Mouse (Mus musculus): ENCODE data around the gene Erg. TPM values are rescaled to one million over a fixed set of nuclear protein-coding genes. Genes with fewer than 3 reads are reported as not detected.

Erg gene
- polyA plus RNA-seq, 1 experiment from 2014 or later = 7.6 TPM

- H3K4me3 ChIP-seq = peak overlapping the region; percentile 25; the same call in 1 of the 2 replicates
- no peaks in the 10 kb centered on the region for H3K36me3 ChIP-seq
- WGBS = 33% methylated on average over 17 of the region's 17 CpGs
- peak overlapping the region; percentile 63 for H3K9ac ChIP-seq
- no peaks in the 10 kb centered on the region for H3K9me3 ChIP-seq
- H3K27me3 ChIP-seq (replicated peaks) = no peaks in the 10 kb centered on the region
- H3K4me1 ChIP-seq = peaks cover 65% of the 10 kb centered on the region
- peak overlapping the region; percentile 61 for H3K4me2 ChIP-seq
- ATAC-seq (ENCODE audit: extremely low read depth, insufficient number of reproducible peaks, low FRiP score, low TSS enrichment) = no peak
- H3K27ac ChIP-seq (replicated peaks) = peak overlapping the region; percentile 88
These were observed 147.4 kb downstream of the Erg start for GRCm38 (mm10) chr16:95438848-95439540.

DNA sequence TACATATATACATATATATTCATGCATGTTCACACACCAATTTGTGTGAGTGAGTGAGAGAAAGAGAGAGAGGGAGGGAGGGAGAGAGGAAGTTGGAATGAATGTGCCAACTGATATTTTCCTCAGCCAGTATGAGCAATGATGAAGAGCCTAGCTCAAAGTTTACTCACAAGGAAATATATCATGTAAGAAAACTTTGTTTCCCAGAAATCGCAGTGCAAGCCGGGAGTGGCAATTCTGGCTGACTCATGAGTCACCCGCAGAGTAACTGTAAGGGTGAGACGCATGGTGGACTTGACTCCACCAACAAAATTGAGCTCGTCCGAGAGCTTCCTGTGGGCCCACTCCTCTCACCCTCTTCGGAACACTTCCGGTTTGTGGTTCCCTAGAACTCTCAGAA is 149.8 kb downstream of the Erg start:
- H3K9ac ChIP-seq = no peak overlapping the region
- no peaks in the 10 kb centered on the region for H3K27me3 ChIP-seq (replicated peaks)
- peaks cover 68% of the 10 kb centered on the region for H3K4me1 ChIP-seq
- H3K4me3 ChIP-seq = no peak overlapping the region
- 71% methylated on average over 8 of the region's 8 CpGs for WGBS
- no peak for ATAC-seq (ENCODE audit: extremely low read depth, insufficient number of reproducible peaks, low FRiP score, low TSS enrichment)
- no peaks in the 10 kb centered on the region for H3K9me3 ChIP-seq
- no peak overlapping the region for H3K27ac ChIP-seq (replicated peaks)
- no peak overlapping the region for H3K4me2 ChIP-seq
- no peaks in the 10 kb centered on the region for H3K36me3 ChIP-seq

GRCm38 (mm10) chr16:95436051-95436450 is 150.3 kb downstream of the Erg start:
- WGBS = 66% methylated on average over 4 of the region's 4 CpGs
- Histone ChIP-seq H3K4me2 (no peak overlapping the region), H3K4me3 (no peak overlapping the region), H3K9me3 (no peaks in the 10 kb centered on the region), H3K36me3 (no peaks in the 10 kb centered on the region), H3K27me3 (replicated peaks) (no peaks in the 10 kb centered on the region), H3K27ac (replicated peaks) (no peak overlapping the region), H3K9ac (no peak overlapping the region), H3K4me1 (peaks cover 62% of the 10 kb centered on the region)
- no peak for ATAC-seq (ENCODE audit: extremely low read depth, insufficient number of reproducible peaks, low FRiP score, low TSS enrichment)

DNA sequence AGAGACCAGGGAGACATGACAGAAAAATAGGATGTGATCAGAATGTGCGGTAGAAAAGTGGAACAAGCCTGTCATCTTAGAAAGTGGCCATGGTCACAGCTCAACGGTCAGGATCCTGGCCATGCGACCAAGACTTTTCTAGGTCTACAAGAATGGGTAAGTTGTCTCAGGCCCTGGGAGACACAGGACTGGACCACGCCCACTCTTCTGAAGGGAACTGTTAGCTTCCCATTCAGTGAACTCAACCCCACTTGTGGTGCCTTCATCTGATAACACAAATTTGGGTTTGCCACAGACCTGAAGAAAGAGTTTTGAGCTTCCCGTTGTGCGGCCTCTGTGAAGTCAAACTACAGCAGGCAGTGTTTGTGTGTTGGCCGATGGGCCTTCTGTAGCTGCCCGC is 152.0 kb downstream of the Erg start:
- no peak for ATAC-seq (ENCODE audit: extremely low read depth, insufficient number of reproducible peaks, low FRiP score, low TSS enrichment)
- WGBS = 87% methylated on average over 8 of the region's 8 CpGs
- H3K27ac ChIP-seq (replicated peaks) = no peak overlapping the region
- H3K36me3 ChIP-seq = no peaks in the 10 kb centered on the region
- H3K9ac ChIP-seq = no peak overlapping the region
- H3K4me2 ChIP-seq = no peak overlapping the region
- no peaks in the 10 kb centered on the region for H3K27me3 ChIP-seq (replicated peaks)
- H3K4me3 ChIP-seq = no peak overlapping the region
- H3K4me1 ChIP-seq = peaks cover 46% of the 10 kb centered on the region
- no peaks in the 10 kb centered on the region for H3K9me3 ChIP-seq

DNA sequence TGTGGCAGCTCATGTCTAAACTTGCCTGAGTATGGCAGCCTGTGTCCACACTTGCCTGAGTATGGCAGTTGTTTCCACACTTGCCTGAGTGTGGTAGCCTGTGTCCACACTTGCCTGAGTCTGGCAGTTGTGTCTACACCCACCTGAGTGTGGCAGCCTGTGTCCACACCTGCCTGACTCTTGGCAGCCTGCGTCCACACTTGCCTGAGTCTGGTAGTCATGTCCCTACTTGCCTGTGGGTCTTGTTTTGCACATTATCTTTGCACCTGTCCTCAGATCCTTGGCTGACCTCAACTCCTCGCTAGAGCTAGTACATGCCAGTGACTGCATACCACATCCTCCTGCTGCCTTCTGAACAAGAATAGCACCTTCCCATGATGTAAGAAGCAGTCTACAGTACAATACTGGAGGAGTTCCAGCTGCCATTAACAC is 153.8 kb downstream of the Erg start:
- Histone ChIP-seq H3K4me3 (no peak overlapping the region), H3K27me3 (replicated peaks) (no peaks in the 10 kb centered on the region), H3K36me3 (no peaks in the 10 kb centered on the region), H3K9me3 (no peaks in the 10 kb centered on the region), H3K4me1 (peaks cover 27% of the 10 kb centered on the region), H3K9ac (no peak overlapping the region), H3K4me2 (no peak overlapping the region), H3K27ac (replicated peaks) (peak overlapping the region; percentile 46)
- WGBS = 35% methylated on average over 2 of the region's 2 CpGs
- ATAC-seq (ENCODE audit: extremely low read depth, insufficient number of reproducible peaks, low FRiP score, low TSS enrichment) = no peak

DNA sequence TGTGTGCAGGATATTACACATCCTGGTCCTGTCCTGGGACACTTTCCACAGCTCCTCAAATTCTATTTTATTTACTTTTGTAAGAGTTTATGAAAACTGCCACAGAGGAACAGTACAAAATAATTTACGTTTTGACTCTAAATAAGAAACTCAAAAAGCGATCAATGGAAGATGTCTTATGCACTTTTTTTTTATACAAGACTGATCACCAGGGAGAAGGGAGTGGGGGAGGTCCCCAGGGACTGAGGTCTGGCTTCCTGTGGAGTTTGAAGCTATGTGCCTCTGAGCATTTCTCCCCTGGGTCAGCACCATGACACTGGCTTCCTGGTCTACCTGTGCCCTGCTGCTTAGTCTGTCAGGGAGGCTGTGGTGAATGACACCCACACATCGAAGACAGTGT is 156.5 kb downstream of the Erg start:
- H3K9me3 ChIP-seq = no peaks in the 10 kb centered on the region
- H3K27me3 ChIP-seq (replicated peaks) = no peaks in the 10 kb centered on the region
- ATAC-seq (ENCODE audit: extremely low read depth, insufficient number of reproducible peaks, low FRiP score, low TSS enrichment) = no peak
- H3K36me3 ChIP-seq = no peaks in the 10 kb centered on the region
- WGBS = 83% methylated on average over 3 of the region's 3 CpGs
- H3K27ac ChIP-seq (replicated peaks) = no peak overlapping the region
- peaks cover 13% of the 10 kb centered on the region for H3K4me1 ChIP-seq
- H3K4me3 ChIP-seq = no peak overlapping the region
- no peak overlapping the region for H3K4me2 ChIP-seq
- H3K9ac ChIP-seq = no peak overlapping the region

- no peak for ATAC-seq (ENCODE audit: extremely low read depth, insufficient number of reproducible peaks, low FRiP score, low TSS enrichment)
- Histone ChIP-seq H3K9ac (no peak overlapping the region), H3K4me2 (no peak overlapping the region), H3K4me1 (peaks cover 24% of the 10 kb centered on the region), H3K27me3 (replicated peaks) (no peaks in the 10 kb centered on the region), H3K27ac (replicated peaks) (no peak overlapping the region), H3K9me3 (no peaks in the 10 kb centered on the region), H3K4me3 (no peak overlapping the region), H3K36me3 (no peaks in the 10 kb centered on the region)
- WGBS = 80% methylated on average over 5 of the region's 5 CpGs
These were observed 158.2 kb downstream of the Erg start for GRCm38 (mm10) chr16:95428239-95428638.

DNA sequence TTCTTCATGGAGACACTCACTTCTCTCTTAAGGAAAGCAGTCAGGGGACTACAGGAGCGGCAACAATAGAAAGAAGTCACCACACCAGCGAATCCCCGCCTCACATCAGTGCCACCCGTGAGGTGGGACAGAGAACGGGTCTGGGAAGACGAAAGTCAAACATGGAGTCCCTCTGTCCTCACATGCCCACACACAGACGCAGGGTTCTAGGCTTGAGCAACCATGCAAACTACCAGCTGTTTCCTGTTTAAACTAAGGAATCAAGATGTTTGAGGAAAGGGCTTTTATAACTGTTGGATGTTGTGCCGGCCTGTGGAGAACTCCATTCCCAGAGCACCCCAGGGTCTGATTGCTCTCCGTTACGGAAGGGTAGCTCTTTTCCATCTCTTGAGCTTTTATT is 158.9 kb downstream of the Erg start:
- ATAC-seq (ENCODE audit: extremely low read depth, insufficient number of reproducible peaks, low FRiP score, low TSS enrichment) = no peak
- Histone ChIP-seq H3K9me3 (no peaks in the 10 kb centered on the region), H3K4me3 (no peak overlapping the region), H3K4me1 (peaks cover 24% of the 10 kb centered on the region), H3K36me3 (no peaks in the 10 kb centered on the region), H3K9ac (no peak overlapping the region), H3K27ac (replicated peaks) (no peak overlapping the region), H3K4me2 (no peak overlapping the region), H3K27me3 (replicated peaks) (no peaks in the 10 kb centered on the region)
- WGBS = 81% methylated on average over 10 of the region's 10 CpGs

- ATAC-seq (ENCODE audit: extremely low read depth, insufficient number of reproducible peaks, low FRiP score, low TSS enrichment) = no peak
- WGBS = 36% methylated on average over 5 of the region's 5 CpGs
- peaks cover 35% of the 10 kb centered on the region for H3K4me1 ChIP-seq
- no peaks in the 10 kb centered on the region for H3K9me3 ChIP-seq
- H3K36me3 ChIP-seq = no peaks in the 10 kb centered on the region
- H3K9ac ChIP-seq = no peak overlapping the region
- no peak overlapping the region for H3K4me2 ChIP-seq
- H3K4me3 ChIP-seq = no peak overlapping the region
- H3K27me3 ChIP-seq (replicated peaks) = no peaks in the 10 kb centered on the region
- H3K27ac ChIP-seq (replicated peaks) = no peak overlapping the region
These were observed 163.7 kb downstream of the Erg start for GRCm38 (mm10) chr16:95422658-95423073.

DNA sequence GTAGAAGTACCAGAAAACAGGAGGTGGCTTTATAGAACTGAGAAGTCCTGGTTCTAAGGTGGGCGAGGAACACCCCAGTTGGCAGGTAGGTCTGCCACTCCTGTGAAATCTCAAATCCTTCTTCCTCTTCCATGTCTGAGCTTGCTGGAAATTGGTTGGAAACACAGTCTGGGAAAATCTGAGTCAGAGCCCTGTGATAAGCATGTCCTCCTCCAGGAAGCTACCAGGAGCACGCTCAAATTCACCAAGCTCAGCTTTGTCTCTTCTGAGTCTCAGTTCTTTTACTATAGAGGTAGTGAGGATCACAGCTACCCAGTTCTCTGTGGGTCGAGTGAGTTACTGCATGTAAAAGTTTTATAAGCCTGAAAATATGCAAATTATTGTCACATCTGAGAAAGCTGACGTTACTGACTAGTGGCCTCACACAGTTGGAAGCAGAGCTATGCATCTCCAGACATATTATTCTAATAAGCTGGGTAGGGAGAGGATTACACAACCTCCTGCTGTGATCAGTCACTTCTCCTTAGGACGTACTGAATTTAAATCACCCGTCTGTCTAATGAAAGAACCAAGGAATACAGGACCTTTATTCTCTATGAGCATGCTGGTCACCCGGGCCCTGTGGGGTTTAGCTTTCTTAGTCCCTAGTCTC is 165.0 kb downstream of the Erg start:
- Histone ChIP-seq H3K9me3 (no peaks in the 10 kb centered on the region), H3K9ac (no peak overlapping the region), H3K27ac (replicated peaks) (peak overlapping the region; percentile 29; the same call in 1 of the 2 replicates), H3K4me3 (no peak overlapping the region), H3K4me1 (peaks cover 35% of the 10 kb centered on the region), H3K4me2 (no peak overlapping the region), H3K36me3 (no peaks in the 10 kb centered on the region), H3K27me3 (replicated peaks) (no peaks in the 10 kb centered on the region)
- 66% methylated on average over 7 of the region's 7 CpGs for WGBS
- no peak for ATAC-seq (ENCODE audit: extremely low read depth, insufficient number of reproducible peaks, low FRiP score, low TSS enrichment)

- H3K4me3 ChIP-seq = no peak overlapping the region
- H3K27me3 ChIP-seq (replicated peaks) = no peaks in the 10 kb centered on the region
- H3K9ac ChIP-seq = no peak overlapping the region
- 76% methylated on average over 4 of the region's 4 CpGs for WGBS
- H3K27ac ChIP-seq (replicated peaks) = no peak overlapping the region
- H3K4me1 ChIP-seq = peaks cover 15% of the 10 kb centered on the region
- no peak overlapping the region for H3K4me2 ChIP-seq
- no peak for ATAC-seq (ENCODE audit: extremely low read depth, insufficient number of reproducible peaks, low FRiP score, low TSS enrichment)
- H3K9me3 ChIP-seq = no peaks in the 10 kb centered on the region
- H3K36me3 ChIP-seq = no peaks in the 10 kb centered on the region
These were observed 170.5 kb downstream of the Erg start for GRCm38 (mm10) chr16:95415921-95416320.

DNA sequence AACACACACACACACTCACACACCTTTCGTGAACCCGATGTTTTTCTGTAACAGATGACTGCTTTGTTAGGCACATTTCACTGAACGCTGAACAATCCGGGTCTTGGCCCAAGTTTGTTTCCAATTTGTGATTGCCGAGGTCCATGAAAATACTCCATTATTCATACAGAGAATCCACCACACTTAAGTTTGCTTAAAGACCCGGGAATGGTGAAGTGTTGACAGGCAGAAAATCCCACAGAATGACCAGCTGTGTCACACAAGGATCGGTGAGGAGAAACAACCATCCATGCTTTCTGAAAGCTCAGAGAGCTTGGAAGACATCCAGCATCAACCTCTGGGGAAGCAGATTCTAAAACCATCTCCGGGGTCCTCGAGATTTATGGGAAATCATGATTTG is 171.0 kb downstream of the Erg start:
- H3K4me1 ChIP-seq = peaks cover 13% of the 10 kb centered on the region
- 66% methylated on average over 9 of the region's 9 CpGs for WGBS
- no peak overlapping the region for H3K4me2 ChIP-seq
- no peaks in the 10 kb centered on the region for H3K27me3 ChIP-seq (replicated peaks)
- no peak overlapping the region for H3K27ac ChIP-seq (replicated peaks)
- no peaks in the 10 kb centered on the region for H3K36me3 ChIP-seq
- no peak overlapping the region for H3K4me3 ChIP-seq
- ATAC-seq (ENCODE audit: extremely low read depth, insufficient number of reproducible peaks, low FRiP score, low TSS enrichment) = no peak
- no peaks in the 10 kb centered on the region for H3K9me3 ChIP-seq
- no peak overlapping the region for H3K9ac ChIP-seq
